Mouse (Mus musculus) kidney, adult 2 months (tissue): ENCODE measurements around the gene Rassf5.

ENCODE experiments used
- CTCF ChIP-seq: fragments of 200-500 bp; conservative IDR thresholded peaks from 2 replicates; pipeline ENCODE4 v1.5.1; 2011; ENCODE audit warnings: low read depth, mild to moderate bottlenecking, control low read depth, low read length, moderate library complexity, mixed read lengths; ENCODE audit not compliant: insufficient read depth, insufficient read length
- POLR2A ChIP-seq: fragments of 200-500 bp; IDR thresholded peaks from one replicate; pipeline ENCODE4 v1.6.1; 2011; ENCODE audit warnings: low read depth, low read length, control low read depth

DNA sequence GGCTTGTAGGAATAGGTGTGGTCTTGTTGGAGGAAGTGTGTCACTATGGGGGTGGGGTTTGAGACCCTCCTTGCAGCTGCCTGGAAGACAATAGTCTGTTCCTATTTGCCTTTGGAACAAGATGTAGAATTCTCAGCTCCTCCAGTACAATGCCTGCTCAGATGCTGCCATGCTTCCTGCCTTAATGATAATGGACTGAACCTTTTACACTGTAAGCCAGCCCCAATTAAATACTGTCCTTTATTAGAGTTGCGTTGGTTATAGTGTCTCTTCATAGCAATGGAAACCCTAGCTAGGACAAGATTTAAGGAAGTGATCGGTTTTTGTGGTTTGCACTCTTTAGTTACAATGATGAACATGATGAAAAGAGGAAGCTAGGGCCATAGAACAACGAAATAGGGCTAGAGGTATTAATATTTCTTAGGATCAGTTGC, 98.9 kb downstream of the Rassf5 start:
- no peak for TF ChIP-seq POLR2A
- TF ChIP-seq CTCF = no peak
